Mouse (Mus musculus) limb, embryonic 10.5 days (tissue): Measurements from ENCODE around the gene Tgfbi. TPM values are rescaled to one million over a fixed set of nuclear protein-coding genes. Genes with fewer than 3 reads are reported as not detected.

Experiments used
- DNase-seq: peaks from one replicate; pipeline ENCODE4 v3.0.0-alpha.2; 2017; ENCODE audit warnings: low spot score
- H3K27ac ChIP-seq: fragments of 300-500 bp; sonication (generic); 2 replicates; pipeline ENCODE4 v1.5.1; 2016; ENCODE audit warnings: mild to moderate bottlenecking
- H3K27me3 ChIP-seq: fragments of 300-500 bp; sonication (generic); 2 replicates; pipeline ENCODE4 v1.6.1; 2016; ENCODE audit warnings: low read depth, mild to moderate bottlenecking; ENCODE audit not compliant: poor library complexity, severe bottlenecking
- H3K36me3 ChIP-seq: fragments of 300-500 bp; sonication (generic); 2 replicates; pipeline ENCODE4 v1.6.1; 2016; ENCODE audit warnings: mild to moderate bottlenecking, moderate library complexity
- H3K4me1 ChIP-seq: fragments of 300-500 bp; sonication (generic); 2 replicates; pipeline ENCODE4 v1.6.1; 2016
- H3K4me3 ChIP-seq: fragments of 300-500 bp; sonication (generic); 2 replicates; pipeline ENCODE4 v1.5.1; 2016; ENCODE audit warnings: mild to moderate bottlenecking, moderate library complexity
- H3K9me3 ChIP-seq: fragments of 300-500 bp; sonication (generic); replicated peaks from 2 replicates; pipeline ENCODE4 v1.6.1; 2016; ENCODE audit warnings: mild to moderate bottlenecking
- WGBS: fragments of 180-500 bp; shearing (Covaris S2); methylation state at CpG from one replicate; pipeline ENCODE4 v1.1.7; 2016; 5-methylcytosine and 5-hydroxymethylcytosine counted together
- polyA plus RNA-seq: library from polyadenylated mRNA; unstranded; fragments of >200 nt; fragmentation: Nextera tagmentation; extraction: Ambion mirVana; gene quantifications from 2 replicates; pipeline ENCODE4 v1.2.1, GENCODE M21; 2016

Tgfbi gene
- polyA plus RNA-seq, 1 experiment from 2014 or later, result 38.9 TPM

- Histone ChIP-seq H3K27me3 (no peaks in the 10 kb centered on the region), H3K4me1 (peaks cover 45% of the 10 kb centered on the region), H3K9me3 (no peaks in the 10 kb centered on the region), H3K4me3 (no peak overlapping the region), H3K27ac (peak overlapping the region; percentile 53; the same call in 1 of the 2 replicates), H3K36me3 (no peaks in the 10 kb centered on the region)
- 46% methylated on average over 8 of the region's 8 CpGs for WGBS
- DNase-seq, result no peak
These were observed 43.1 kb downstream of the Tgfbi start for GRCm38 (mm10) chr13:56652381-56652780.

GRCm38 (mm10) chr13:56654176-56654575 lies 44.9 kb downstream of the Tgfbi start:
- WGBS, result 88% methylated on average over 5 of the region's 5 CpGs
- Histone ChIP-seq H3K36me3 (no peaks in the 10 kb centered on the region), H3K27me3 (no peaks in the 10 kb centered on the region), H3K9me3 (no peaks in the 10 kb centered on the region), H3K27ac (peak overlapping the region; percentile 19; the same call in 1 of the 2 replicates), H3K4me1 (peaks cover 40% of the 10 kb centered on the region), H3K4me3 (no peak overlapping the region)
- DNase-seq, result no peak

- Histone ChIP-seq H3K27me3 (no peaks in the 10 kb centered on the region), H3K4me1 (peaks cover 26% of the 10 kb centered on the region), H3K36me3 (no peaks in the 10 kb centered on the region), H3K27ac (peak overlapping the region; percentile 46), H3K4me3 (no peak overlapping the region), H3K9me3 (no peaks in the 10 kb centered on the region)
- peak; percentile 86 for DNase-seq
- WGBS, result 40% methylated on average over 7 of the region's 7 CpGs
These were observed 48.7 kb downstream of the Tgfbi start for GRCm38 (mm10) chr13:56657946-56658512.

- DNase-seq, result no peak
- no peak overlapping the region for H3K4me3 ChIP-seq
These were observed 49.6 kb downstream of the Tgfbi start for GRCm38 (mm10) chr13:56658931-56659330.

GRCm38 (mm10) chr13:56661914-56662621 lies 52.7 kb downstream of the Tgfbi start:
- H3K27me3 ChIP-seq, result no peaks in the 10 kb centered on the region
- no peaks in the 10 kb centered on the region for H3K9me3 ChIP-seq
- H3K4me3 ChIP-seq, result no peak overlapping the region
- DNase-seq, result no peak
- WGBS, result 71% methylated on average over 7 of the region's 7 CpGs
- peaks cover 16% of the 10 kb centered on the region for H3K4me1 ChIP-seq
- H3K36me3 ChIP-seq, result no peaks in the 10 kb centered on the region
- no peak overlapping the region for H3K27ac ChIP-seq

More at GRCm38 (mm10) chr13:56658931-56659330, 49.6 kb downstream of the Tgfbi start:
- Histone ChIP-seq H3K27ac (peak overlapping the region; percentile 46; the same call in 1 of the 2 replicates), H3K36me3 (no peaks in the 10 kb centered on the region), H3K9me3 (no peaks in the 10 kb centered on the region), H3K27me3 (no peaks in the 10 kb centered on the region), H3K4me1 (peaks cover 17% of the 10 kb centered on the region; the same call in 1 of the 2 replicates)
- 71% methylated on average over 6 of the region's 6 CpGs for WGBS

GRCm38 (mm10) chr13:56664256-56665170 lies 55.2 kb downstream of the Tgfbi start:
- Histone ChIP-seq H3K9me3 (no peaks in the 10 kb centered on the region), H3K4me1 (peaks cover 7% of the 10 kb centered on the region; the same call in 1 of the 2 replicates), H3K4me3 (no peak overlapping the region), H3K27me3 (no peaks in the 10 kb centered on the region), H3K36me3 (no peaks in the 10 kb centered on the region), H3K27ac (0 out of 2 replicates have a peak overlapping the region, but pooled peaks have one; percentile 42)
- WGBS, result 74% methylated on average over 17 of the region's 17 CpGs
- no peak for DNase-seq

GRCm38 (mm10) chr13:56671206-56671605 lies 61.9 kb downstream of the Tgfbi start:
- peaks cover 30% of the 10 kb centered on the region for H3K4me1 ChIP-seq
- peak overlapping the region; percentile 59 for H3K27ac ChIP-seq
- DNase-seq, result no peak
- no peaks in the 10 kb centered on the region for H3K36me3 ChIP-seq
- no peaks in the 10 kb centered on the region for H3K9me3 ChIP-seq
- no peak overlapping the region for H3K4me3 ChIP-seq
- no peaks in the 10 kb centered on the region for H3K27me3 ChIP-seq
- 72% methylated on average over 11 of the region's 11 CpGs for WGBS

- Histone ChIP-seq H3K36me3 (no peaks in the 10 kb centered on the region), H3K4me1 (peaks cover 43% of the 10 kb centered on the region), H3K4me3 (no peak overlapping the region), H3K27ac (0 out of 2 replicates have a peak overlapping the region, but pooled peaks have one; percentile 72), H3K9me3 (no peaks in the 10 kb centered on the region), H3K27me3 (no peaks in the 10 kb centered on the region)
- 92% methylated on average over 4 of the region's 4 CpGs for WGBS
- DNase-seq, result no peak
These were observed 68.4 kb downstream of the Tgfbi start for GRCm38 (mm10) chr13:56677731-56678130.

- Histone ChIP-seq H3K4me3 (no peak overlapping the region), H3K9me3 (no peaks in the 10 kb centered on the region), H3K36me3 (no peaks in the 10 kb centered on the region), H3K4me1 (peaks cover 42% of the 10 kb centered on the region), H3K27ac (peak overlapping the region; percentile 72; the same call in 1 of the 2 replicates), H3K27me3 (no peaks in the 10 kb centered on the region)
- whole genome bisulfite sequencing, result 45% methylated on average over 10 of the region's 10 CpGs
- DNase-seq, result no peak
These were observed 69.0 kb downstream of the Tgfbi start for GRCm38 (mm10) chr13:56678188-56678787.

GRCm38 (mm10) chr13:56678826-56679504 lies 69.6 kb downstream of the Tgfbi start:
- no peak for DNase-seq
- 25% methylated on average over 10 of the region's 10 CpGs for WGBS
- H3K4me3 ChIP-seq, result no peak overlapping the region
- peaks cover 35% of the 10 kb centered on the region for H3K4me1 ChIP-seq
- no peaks in the 10 kb centered on the region for H3K36me3 ChIP-seq
- no peaks in the 10 kb centered on the region for H3K9me3 ChIP-seq
- no peaks in the 10 kb centered on the region for H3K27me3 ChIP-seq
- H3K27ac ChIP-seq, result peak overlapping the region; percentile 72

- DNase-seq, result no peak
- no peak overlapping the region for H3K4me3 ChIP-seq
- no peaks in the 10 kb centered on the region for H3K27me3 ChIP-seq
- no peaks in the 10 kb centered on the region for H3K9me3 ChIP-seq
- peaks cover 26% of the 10 kb centered on the region for H3K4me1 ChIP-seq
- 0 out of 2 replicates have a peak overlapping the region, but pooled peaks have one; percentile 15 for H3K27ac ChIP-seq
- no peaks in the 10 kb centered on the region for H3K36me3 ChIP-seq
- 90% methylated on average over 4 of the region's 4 CpGs for WGBS
These were observed 72.6 kb downstream of the Tgfbi start for GRCm38 (mm10) chr13:56681924-56682323.

- DNase-seq, result no peak
- Histone ChIP-seq H3K4me1 (peaks cover 26% of the 10 kb centered on the region), H3K9me3 (no peaks in the 10 kb centered on the region), H3K27ac (peak overlapping the region; percentile 15; the same call in 1 of the 2 replicates), H3K36me3 (no peaks in the 10 kb centered on the region), H3K4me3 (no peak overlapping the region), H3K27me3 (no peaks in the 10 kb centered on the region)
- WGBS, result 88% methylated on average over 17 of the region's 17 CpGs
These were observed 73.0 kb downstream of the Tgfbi start for GRCm38 (mm10) chr13:56682326-56682725.
